Mouse (Mus musculus): ENCODE data around the gene Pank1. TPM values are rescaled to one million over a fixed set of nuclear protein-coding genes. Genes with fewer than 3 reads are reported as not detected.

The Pank1 gene
- total and polyA plus RNA-seq, 3 experiments = 1.8 to 3.2 (median 2.9) TPM

DNA sequence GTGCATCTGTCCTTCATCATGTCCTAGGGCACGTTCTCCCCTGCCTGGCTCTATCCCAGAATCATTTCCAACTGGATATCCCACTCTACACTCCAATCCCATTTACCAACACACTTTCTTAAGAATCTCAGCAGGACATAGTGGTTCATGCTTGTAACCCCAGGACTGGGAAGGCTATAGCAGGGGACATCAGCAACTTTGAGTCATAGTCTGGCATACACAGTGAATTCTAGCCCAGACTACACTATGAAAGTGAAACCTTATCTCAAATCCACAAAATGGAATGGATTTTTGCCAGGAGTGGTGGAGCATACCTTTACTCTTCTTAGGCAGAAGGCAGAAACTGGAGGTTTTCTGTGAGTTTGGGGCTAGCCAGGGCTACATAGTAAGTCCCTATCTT is 12.3 kb upstream of the Pank1 start:
- in situ Hi-C loops (cut with MboI; ENCODE audit: low pct_ligation_motif_present, low pct_unique_long_range_greater_than_20kb, low sequenced_read_pairs) = no loop called here
- peaks cover 5% of the 10 kb centered on the region for H3K9me3 ChIP-seq (replicated peaks; ENCODE audit: low read length)

DNA sequence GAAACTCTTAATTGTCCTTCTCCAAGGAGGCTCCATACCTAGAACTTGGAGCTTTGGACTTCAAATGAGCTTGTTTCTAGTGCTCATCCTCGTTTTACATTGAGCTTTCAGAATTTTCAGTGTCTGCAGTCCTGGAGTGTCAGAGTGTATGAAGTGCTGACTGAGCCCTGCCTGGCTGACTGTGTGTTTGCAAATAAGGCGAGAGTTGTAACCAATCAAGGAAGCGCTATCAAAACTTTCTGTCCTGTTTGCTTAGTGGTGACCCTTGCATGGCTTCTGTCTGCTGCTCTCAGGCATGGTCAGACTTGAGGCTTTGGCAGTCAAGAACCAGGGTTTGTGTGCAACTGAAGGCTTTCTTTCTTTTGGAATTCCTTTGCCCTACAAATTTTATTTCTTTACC is 11.7 kb upstream of the Pank1 start:
- dilution Hi-C loops (cut with MboI; ENCODE audit: extremely low pct_ligation_motif_present, extremely low pct_unique_long_range_greater_than_20kb, low sequenced_read_pairs) = no loop called here
- Histone ChIP-seq H3K79me2 (replicated peaks; ENCODE audit: control insufficient read depth, extremely low read depth, insufficient read depth, poor library complexity, severe bottlenecking) (no peaks in the 10 kb centered on the region), H3K9me3 (replicated peaks; ENCODE audit: low read length) (peaks cover 5% of the 10 kb centered on the region), H3K27ac (ENCODE audit: insufficient read depth, low read depth) (no peak overlapping the region), H3K4me3 (replicated peaks in 1 of 3; ENCODE audit: low read depth in 2 of 3, low read length in 2 of 3, poor library complexity in 1 of 3) (no peak overlapping the region), H3K4me2 (ENCODE audit: insufficient read depth, low read depth, poor library complexity, severe bottlenecking) (no peak overlapping the region), H3K9ac (ENCODE audit: insufficient read depth, low read depth) (no peak overlapping the region), H3K27me3 (replicated peaks) (no peaks in the 10 kb centered on the region), H3K36me3 (replicated peaks in 1 of 2; ENCODE audit: control insufficient read depth in 1 of 2, insufficient read depth in 1 of 2, low read length in 1 of 2) (no peaks in the 10 kb centered on the region), H3K4me1 (ENCODE audit: control insufficient read depth in 1 of 2, insufficient read depth in 2 of 2) (no peaks in the 10 kb centered on the region)
- TF ChIP-seq SIN3A (IDR thresholded peaks at IDR 0.05; ENCODE audit: low read length) = no peak
- no peak for TF ChIP-seq RCOR1 (conservative IDR thresholded peaks at IDR 0.05; ENCODE audit: low read depth, low read length)
- TF ChIP-seq JUN (IDR thresholded peaks at IDR 0.05; ENCODE audit: insufficient read depth, low read depth, low read length) = no peak
- TF ChIP-seq POLR2A (IDR thresholded peaks at IDR 0.05; ENCODE audit: low read depth, low read length) = no peak
- TF ChIP-seq HCFC1 (IDR thresholded peaks at IDR 0.05; ENCODE audit: low read depth, low read length) = no peak
- no peak for TF ChIP-seq ETS1 (conservative IDR thresholded peaks at IDR 0.05; ENCODE audit: low read depth, low read length)
- TF ChIP-seq NELFE (IDR thresholded peaks at IDR 0.05; ENCODE audit: low read depth, low read length) = no peak
- TF ChIP-seq MAZ (IDR thresholded peaks at IDR 0.05; ENCODE audit: low read depth, low read length) = no peak
- no peak for TF ChIP-seq UBTF (IDR thresholded peaks at IDR 0.05; ENCODE audit: low read depth, low read length)
- no peak for TF ChIP-seq USF1 (IDR thresholded peaks at IDR 0.05; ENCODE audit: low read depth, low read length)
- no peak for TF ChIP-seq JUND (conservative IDR thresholded peaks at IDR 0.05; ENCODE audit: low read depth, low read length)
- TF ChIP-seq E2F4 (IDR thresholded peaks at IDR 0.05; ENCODE audit: insufficient replicate concordance, low read depth, low read length) = no peak
- no peak for TF ChIP-seq ZC3H11A (IDR thresholded peaks at IDR 0.05; ENCODE audit: low read depth, low read length)
- no peak for TF ChIP-seq MAFK (IDR thresholded peaks at IDR 0.05; ENCODE audit: insufficient replicate concordance, low read length)
- TF ChIP-seq TBP (conservative IDR thresholded peaks at IDR 0.05; ENCODE audit: low read depth, low read length) = no peak
- DNase-seq (ENCODE audit: extremely low read depth) = no peak
- in situ Hi-C loops (cut with MboI; ENCODE audit: low pct_ligation_motif_present, low pct_unique_long_range_greater_than_20kb, low sequenced_read_pairs) = no loop called here

More for the DNA sequence above, 12.3 kb upstream of the Pank1 start:
- dilution Hi-C loops (cut with MboI; ENCODE audit: extremely low pct_ligation_motif_present, extremely low pct_unique_long_range_greater_than_20kb, low sequenced_read_pairs) = no loop called here
- H3K36me3 ChIP-seq (replicated peaks in 1 of 2; ENCODE audit: control insufficient read depth in 1 of 2, insufficient read depth in 1 of 2, low read length in 1 of 2) = no peaks in the 10 kb centered on the region
- no peak for DNase-seq (ENCODE audit: extremely low read depth)
- TF ChIP-seq CTCF (conservative IDR thresholded peaks at IDR 0.05 in 1 of 2, IDR thresholded peaks at IDR 0.05 in 1 of 2; ENCODE audit: low read depth in 2 of 2, low read length in 2 of 2) = no peak
- TF ChIP-seq USF2 (conservative IDR thresholded peaks at IDR 0.05; ENCODE audit: low read depth, low read length) = no peak
- TF ChIP-seq POLR2A (IDR thresholded peaks at IDR 0.05; ENCODE audit: low read depth, low read length) = no peak
- H3K27me3 ChIP-seq (replicated peaks) = no peaks in the 10 kb centered on the region
- H3K27ac ChIP-seq (ENCODE audit: insufficient read depth, low read depth) = no peak overlapping the region
- H3K4me3 ChIP-seq (replicated peaks in 1 of 3; ENCODE audit: low read depth in 2 of 3, low read length in 2 of 3, poor library complexity in 1 of 3) = no peak overlapping the region
- H3K4me2 ChIP-seq (ENCODE audit: insufficient read depth, low read depth, poor library complexity, severe bottlenecking) = no peak overlapping the region
- no peaks in the 10 kb centered on the region for H3K4me1 ChIP-seq (ENCODE audit: control insufficient read depth in 1 of 2, insufficient read depth in 2 of 2)
- H3K9ac ChIP-seq (ENCODE audit: insufficient read depth, low read depth) = no peak overlapping the region
- H3K79me2 ChIP-seq (replicated peaks; ENCODE audit: control insufficient read depth, extremely low read depth, insufficient read depth, poor library complexity, severe bottlenecking) = no peaks in the 10 kb centered on the region

All from CH12.LX (cell line).